Mouse (Mus musculus) embryo, embryonic 10.5 days (tissue): ENCODE data around the gene Chrna3.

Experiments
- DNase-seq: peaks from one replicate; pipeline ENCODE4 v3.0.0-alpha.2; 2015; ENCODE audit warnings: low spot score

Chrna3 gene

DNA sequence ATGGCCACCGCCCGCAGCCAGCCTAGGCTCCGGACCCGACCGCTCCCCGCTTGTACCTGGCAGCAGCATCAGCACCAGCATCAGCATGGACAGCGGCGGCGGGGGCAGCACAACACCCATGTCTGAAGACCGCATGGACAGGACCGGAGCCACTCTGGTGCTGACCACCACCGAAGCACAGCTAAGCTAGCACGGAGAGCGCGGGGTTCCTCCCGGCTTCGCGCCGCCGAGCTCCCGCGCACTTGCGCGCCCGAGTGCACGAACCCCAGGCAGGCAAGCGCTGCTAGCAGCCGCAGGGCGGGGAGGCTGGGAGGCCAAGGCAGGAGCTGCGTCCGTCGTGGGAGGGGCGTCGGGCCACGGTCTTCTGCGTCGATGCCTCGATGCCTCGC lies at the start of gene Chrna3:
Gene Chrna3 (minus strand): TSS at position 288 of the 389 bp plus-strand sequence.
- DNase-seq: peak; percentile 67

DNA sequence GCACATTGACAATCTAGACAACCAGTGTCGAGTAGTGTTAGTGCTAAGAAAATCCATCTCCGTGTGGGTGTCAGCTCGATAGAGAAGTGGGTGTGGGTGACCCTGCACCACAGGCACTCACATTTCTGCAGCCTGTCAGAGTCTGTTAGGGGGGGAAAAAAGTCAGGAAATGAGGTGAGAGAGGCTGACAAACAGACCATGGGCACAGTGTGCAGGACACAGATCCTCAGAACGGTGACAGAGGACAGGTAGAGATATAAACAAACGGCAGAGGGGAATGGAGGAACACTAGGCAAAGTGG lies 41.6 kb upstream of the Chrna3 start:
- DNase-seq: no peak

GRCm38 (mm10) chr9:55067260-55067964 lies 41.0 kb upstream of the Chrna3 start:
- DNase-seq: peak; percentile 72

DNA sequence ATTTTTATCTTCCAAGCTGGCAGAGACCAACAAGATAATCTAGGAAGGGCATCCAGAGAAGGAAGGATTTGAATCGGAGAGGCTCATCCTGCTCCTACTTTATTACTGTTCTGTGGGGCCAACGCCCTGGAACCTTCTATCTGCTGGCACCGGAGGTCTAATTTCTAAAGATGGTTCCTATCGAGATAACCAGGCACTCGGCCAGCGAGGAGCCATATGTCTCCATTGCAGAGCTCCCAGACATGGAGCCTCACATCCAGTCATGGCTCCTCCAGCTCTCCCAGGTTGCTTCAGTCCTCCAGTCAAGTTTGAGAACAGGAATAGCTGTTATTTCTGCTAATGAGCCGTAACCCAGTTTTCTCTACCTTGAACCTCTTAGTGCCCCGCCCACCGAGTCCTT lies 38.9 kb upstream of the Chrna3 start:
- no peak for DNase-seq

DNA sequence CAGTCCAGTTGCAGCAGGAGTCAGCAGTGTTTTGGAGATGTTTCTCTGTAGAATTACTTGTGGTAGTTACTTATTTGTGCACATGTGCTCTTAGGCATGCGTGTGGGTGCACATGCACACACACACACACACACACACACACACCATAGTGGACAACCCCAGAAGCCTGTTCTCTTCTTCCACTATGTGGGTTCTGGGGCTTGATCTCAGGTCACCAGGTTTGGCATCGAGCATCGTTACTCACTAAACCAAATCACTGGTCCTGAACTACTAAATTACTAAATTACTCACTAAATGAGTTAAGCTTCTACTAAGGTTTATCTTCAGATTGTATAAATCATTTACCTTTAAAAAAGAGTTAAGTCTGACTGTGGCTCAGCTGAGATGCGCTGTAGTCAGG lies 31.7 kb upstream of the Chrna3 start:
- DNase-seq: no peak

DNA sequence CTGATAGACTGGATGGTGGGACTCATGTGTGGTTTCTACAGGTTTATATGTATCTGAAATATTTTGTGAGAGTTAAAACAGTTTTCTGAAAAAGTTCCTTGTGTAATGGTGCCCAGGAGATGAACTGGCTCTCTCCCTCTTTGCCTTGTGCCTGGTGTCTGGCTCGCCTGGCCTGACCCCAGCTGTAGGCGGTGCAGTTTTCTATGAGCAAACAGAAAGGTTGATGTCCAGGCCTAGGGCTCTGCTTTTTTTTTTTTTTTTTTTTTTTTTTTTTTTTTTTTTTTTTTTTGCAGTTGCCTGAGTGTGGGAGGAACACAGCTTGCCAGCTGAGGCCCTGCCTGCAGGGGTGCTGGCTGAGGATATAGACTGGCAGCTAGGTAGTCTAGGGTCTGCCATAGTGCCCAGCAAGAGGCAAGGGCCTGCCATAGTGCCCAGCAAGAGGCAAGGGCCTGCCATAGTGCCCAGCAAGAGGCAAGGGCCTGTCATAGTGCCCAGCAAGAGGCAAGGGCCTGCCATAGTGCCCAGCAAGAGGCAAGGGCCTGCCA lies 29.1 kb upstream of the Chrna3 start:
- no peak for DNase-seq

- peak; percentile 54 for DNase-seq
Measured at GRCm38 (mm10) chr9:55048211-55048880, 22.0 kb upstream of the Chrna3 start, which contains the start of gene Chrnb4. TSS of gene Chrnb4 (minus strand) at chr9:55048779.

DNA sequence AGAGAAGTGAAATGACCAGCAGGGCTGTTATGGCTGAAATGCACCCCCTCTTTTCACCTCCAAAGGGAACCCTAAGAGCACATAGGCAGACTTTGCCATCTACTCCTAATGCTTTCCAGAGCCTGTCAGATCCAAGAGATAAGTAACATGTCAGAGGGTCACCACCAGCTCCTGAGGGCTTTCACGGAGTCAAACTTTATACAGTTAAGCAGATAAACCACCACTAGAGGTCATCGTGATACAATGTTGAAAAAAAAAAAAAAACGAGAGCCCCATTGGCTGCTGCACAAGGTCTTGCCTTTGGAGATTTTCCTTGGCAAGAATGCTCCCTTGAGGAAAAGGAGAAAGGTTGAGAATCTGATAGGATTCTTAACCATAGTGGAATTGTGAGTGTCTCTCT lies 20.4 kb upstream of the Chrna3 start:
- DNase-seq: peak; percentile 69

GRCm38 (mm10) chr9:55045001-55045400 lies 18.6 kb upstream of the Chrna3 start:
- DNase-seq: no peak

DNA sequence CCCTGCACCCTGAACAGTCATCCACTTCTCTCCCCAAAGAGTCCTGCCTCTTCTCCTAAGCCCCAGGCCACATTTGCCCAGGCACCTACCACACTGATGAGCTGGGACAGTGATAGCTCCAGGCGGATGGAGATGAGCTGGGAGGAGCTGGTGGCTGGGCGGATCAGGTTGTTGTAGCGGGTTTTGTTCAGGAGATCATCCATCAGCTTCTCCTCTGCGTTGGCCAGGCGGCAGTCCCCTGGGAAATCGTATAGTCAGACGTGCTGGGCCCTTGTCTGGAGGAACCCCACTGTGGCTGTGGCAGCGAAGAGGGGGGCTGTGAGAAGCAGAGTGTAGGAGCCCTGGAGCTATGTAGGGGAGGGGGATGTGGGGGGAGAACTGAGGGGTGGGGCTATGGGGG lies 17.3 kb upstream of the Chrna3 start:
- peak; percentile 59 for DNase-seq

DNA sequence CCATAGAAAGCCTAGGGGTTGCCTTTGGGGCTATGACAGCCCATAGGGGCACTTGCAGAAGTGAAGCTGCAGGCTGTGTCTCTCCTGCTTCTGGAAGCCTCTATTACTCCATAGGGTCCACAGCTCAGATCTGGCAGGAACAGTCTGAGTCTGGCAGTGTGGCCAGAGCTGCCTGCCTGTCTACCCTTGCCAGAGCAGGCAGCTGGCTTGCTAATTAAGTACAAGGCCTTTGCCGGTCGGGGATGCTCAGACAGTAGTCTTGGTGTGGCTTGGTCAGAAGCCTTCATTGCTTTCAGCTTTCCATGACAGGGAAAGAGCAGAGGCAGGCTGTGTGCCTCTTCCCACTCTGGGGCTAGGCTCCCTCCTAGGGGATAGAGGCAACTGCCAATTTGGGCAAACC lies 15.0 kb upstream of the Chrna3 start:
- no peak for DNase-seq

GRCm38 (mm10) chr9:55039983-55040382 lies 13.6 kb upstream of the Chrna3 start:
- DNase-seq: no peak

DNA sequence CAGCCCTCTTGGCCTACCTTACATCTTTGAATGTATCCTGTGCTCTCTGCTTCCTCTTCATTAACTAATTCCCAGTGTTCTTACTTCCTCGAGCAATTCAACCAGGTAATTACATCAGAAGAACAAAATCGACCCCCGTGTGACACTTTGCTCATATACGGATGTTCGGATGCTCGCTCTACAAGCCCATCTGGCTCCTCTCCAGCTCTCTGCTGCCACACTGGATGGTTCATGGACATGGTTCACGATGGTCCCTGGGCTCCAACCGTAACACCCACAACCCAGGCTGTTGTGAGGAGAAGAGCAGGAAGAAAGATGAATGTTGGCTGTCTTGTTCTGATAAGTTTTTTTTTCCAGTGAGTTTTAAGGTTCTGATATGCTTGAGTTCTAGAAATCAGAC lies 12.6 kb upstream of the Chrna3 start:
- DNase-seq: no peak

DNA sequence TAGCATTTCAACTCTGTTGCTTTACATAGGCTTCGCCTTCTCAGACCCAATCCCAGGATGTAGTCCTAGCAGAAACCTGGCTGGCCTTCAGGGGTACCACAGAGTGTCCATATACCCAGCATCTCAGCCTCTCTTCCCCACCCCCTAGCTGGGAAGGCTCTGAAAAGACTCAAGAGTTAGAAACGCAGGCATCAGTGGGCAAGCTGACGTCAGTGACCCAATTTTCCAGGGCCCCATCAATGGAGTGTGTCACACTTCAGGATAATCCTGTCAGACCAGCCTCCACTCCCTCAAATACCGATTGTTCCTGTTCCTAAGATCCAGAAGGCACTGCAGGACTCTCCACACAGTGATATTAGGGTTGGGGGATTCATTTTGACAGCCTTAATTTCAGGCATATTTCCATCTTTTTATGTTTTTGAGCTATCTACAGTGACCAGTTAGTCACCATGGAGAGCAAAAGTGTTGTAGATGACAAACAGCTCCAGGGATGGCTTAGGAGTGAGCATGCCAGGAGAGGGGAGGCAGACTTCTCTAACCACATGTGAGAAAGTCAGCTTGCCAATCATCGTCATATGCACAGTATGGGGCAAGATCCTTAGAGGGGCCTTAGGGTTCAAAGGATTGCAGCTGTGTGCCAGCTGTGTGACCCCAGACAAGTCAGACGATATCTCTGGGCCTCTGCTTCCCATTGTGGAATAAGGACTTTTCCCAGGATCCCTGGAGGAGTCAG lies 5.2 kb upstream of the Chrna3 start:
- no peak for DNase-seq

GRCm38 (mm10) chr9:55025534-55026274 lies 658 bp downstream of the Chrna3 start:
- peak; percentile 29 for DNase-seq

GRCm38 (mm10) chr9:55023902-55024583 lies 2.3 kb downstream of the Chrna3 start:
- peak; percentile 92 for DNase-seq

DNA sequence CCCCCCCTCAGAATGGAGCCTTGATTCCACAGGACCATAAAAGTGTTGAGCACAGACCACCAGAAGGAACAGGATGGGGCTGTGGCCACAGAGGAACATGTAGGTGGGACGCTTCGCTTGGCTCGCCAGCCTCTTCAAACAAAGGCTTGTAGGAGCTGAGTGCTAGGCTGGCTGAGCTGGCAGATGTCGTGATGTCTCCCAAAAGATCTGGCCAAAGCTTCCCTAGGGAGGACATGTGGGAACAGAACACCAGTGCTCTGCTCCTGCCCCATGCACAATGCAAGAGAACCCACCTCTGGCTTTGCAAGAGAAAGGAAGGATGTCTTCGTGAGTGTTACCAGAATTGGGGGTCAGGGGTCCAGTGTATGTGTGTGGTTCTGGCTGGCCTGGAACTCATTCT lies 3.0 kb downstream of the Chrna3 start:
- no peak for DNase-seq

- DNase-seq: no peak
Measured at GRCm38 (mm10) chr9:55016926-55017325, 9.4 kb downstream of the Chrna3 start.

- DNase-seq: peak; percentile 30
Measured at GRCm38 (mm10) chr9:55010588-55011350, 15.6 kb downstream of the Chrna3 start.

DNA sequence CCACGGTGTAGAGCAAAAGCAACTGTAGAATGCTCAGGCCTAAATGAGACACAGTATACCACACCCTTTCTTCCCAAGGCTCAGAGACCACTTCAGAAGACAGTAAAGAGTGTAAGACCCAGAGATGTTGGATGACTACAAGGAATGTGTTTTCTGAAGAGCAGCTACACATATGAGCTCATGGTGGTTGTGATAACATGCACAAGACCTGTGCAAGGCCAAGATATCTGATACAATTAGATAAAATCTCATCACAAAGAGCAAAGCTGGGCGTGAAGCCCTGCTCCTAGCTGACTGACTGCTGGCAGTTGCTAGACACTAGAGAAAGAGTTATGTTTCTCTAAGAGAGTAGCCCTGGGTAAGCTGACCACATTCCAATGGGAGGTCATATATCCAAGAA lies 16.7 kb downstream of the Chrna3 start:
- DNase-seq: no peak

GRCm38 (mm10) chr9:55003609-55004008 lies 22.8 kb downstream of the Chrna3 start:
- no peak for DNase-seq
